Mouse (Mus musculus) forebrain, postnatal 0 days (tissue): ENCODE results near the gene Dlgap4. TPM values are rescaled to one million over a fixed set of nuclear protein-coding genes. Genes with fewer than 3 reads are reported as not detected.

Source experiments
- ATAC-seq: fragments of 200-750 bp; cut with Nextera tagmentation; 2 replicates; pipeline ENCODE4 v1.8.0; 2017; ENCODE audit warnings: mild to moderate bottlenecking, moderate library complexity
- DNase-seq: peaks from one replicate; pipeline ENCODE4 v3.0.0-alpha.2; 2015
- H3K27ac ChIP-seq: fragments of 300-500 bp; sonication (generic); 2 replicates; pipeline ENCODE4 v1.5.1; 2014; ENCODE audit warnings: low read depth, mild to moderate bottlenecking, antibody characterized with exemption, low read length, moderate library complexity, mixed read lengths
- H3K27me3 ChIP-seq: fragments of 300-500 bp; sonication (generic); 2 replicates; pipeline ENCODE4 v1.6.1; 2014; ENCODE audit warnings: mild to moderate bottlenecking, low read length, mixed read lengths; ENCODE audit not compliant: insufficient read depth
- H3K36me3 ChIP-seq: fragments of 300-500 bp; sonication (generic); 2 replicates; pipeline ENCODE4 v1.6.1; 2014; ENCODE audit warnings: mild to moderate bottlenecking, moderate library complexity; ENCODE audit not compliant: insufficient read depth
- H3K4me1 ChIP-seq: fragments of 300-500 bp; sonication (generic); 2 replicates; pipeline ENCODE4 v1.6.1; 2014; ENCODE audit warnings: antibody characterized with exemption; ENCODE audit not compliant: insufficient read depth
- H3K4me2 ChIP-seq: fragments of 300-500 bp; sonication (generic); 2 replicates; pipeline ENCODE4 v1.6.1; 2014; ENCODE audit warnings: low read depth, mild to moderate bottlenecking, moderate library complexity
- H3K4me3 ChIP-seq: fragments of 300-500 bp; sonication (generic); 2 replicates; pipeline ENCODE4 v1.5.1; 2014; ENCODE audit warnings: low read depth, low read length, mixed read lengths
- H3K9ac ChIP-seq: fragments of 300-500 bp; sonication (generic); 2 replicates; pipeline ENCODE4 v1.6.1; 2014; ENCODE audit warnings: mild to moderate bottlenecking
- H3K9me3 ChIP-seq: fragments of 300-500 bp; sonication (generic); 2 replicates; pipeline ENCODE4 v1.6.1; 2016; ENCODE audit warnings: low read length
- CTCF ChIP-seq: sonication (generic); IDR thresholded peaks from 2 replicates; pipeline ENCODE4 v1.5.1; 2016; ENCODE audit warnings: antibody characterized with exemption, control low read depth, low read depth
- WGBS: fragments of 180-500 bp; shearing (Covaris S2); extraction: QIAGEN DNeasy Blood & Tissue Kit; methylation state at CpG from one replicate; pipeline ENCODE4 v1.1.7; 2014; 5-methylcytosine and 5-hydroxymethylcytosine counted together
- polyA plus RNA-seq: library from polyadenylated mRNA; unstranded; fragments of >200 nt; fragmentation: Nextera tagmentation; extraction: Ambion mirVana; gene quantifications from 2 replicates; pipeline ENCODE4 v1.2.1, GENCODE M21; 2015
- total RNA-seq: library from RNA; depleted of rRNA; stranded (reverse); fragments of >200 nt; gene quantifications from 2 replicates; pipeline ENCODE4 v1.2.3, GENCODE M21; 2014

Gene Dlgap4
- total and polyA plus RNA-seq, 2 experiments from 2014 or later = 218 to 354 TPM

DNA sequence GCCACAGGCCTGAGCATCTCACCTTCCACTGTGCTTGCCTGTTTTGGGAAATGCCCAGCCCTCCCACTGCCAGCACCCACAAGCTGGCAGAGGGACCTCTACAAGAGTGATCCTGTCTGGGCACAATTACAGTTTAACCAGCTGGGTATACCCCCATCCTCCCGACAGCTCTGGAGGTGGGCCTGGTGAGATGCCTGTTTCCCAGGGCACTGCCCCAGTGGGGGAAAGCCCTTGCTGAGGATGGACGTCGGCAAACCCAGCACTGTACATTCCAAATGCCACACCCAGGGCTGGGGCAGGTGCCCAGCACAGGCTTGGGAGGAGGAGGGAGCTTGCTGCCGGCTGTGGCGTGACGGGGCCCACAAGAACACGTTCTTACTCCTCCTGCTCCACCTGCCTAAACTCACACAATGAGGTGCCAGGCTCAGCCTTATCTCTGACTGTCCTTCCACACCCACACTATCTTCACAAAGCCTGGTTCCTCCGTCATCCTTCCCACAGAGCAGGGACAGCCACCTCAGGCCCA is 51.6 kb downstream of the Dlgap4 start:
- 45% methylated on average over 8 of the region's 8 CpGs for WGBS
- no peak for TF ChIP-seq CTCF
- Histone ChIP-seq H3K4me1 (peaks cover 34% of the 10 kb centered on the region), H3K4me2 (no peak overlapping the region), H3K9me3 (no peaks in the 10 kb centered on the region), H3K27me3 (no peaks in the 10 kb centered on the region), H3K9ac (no peak overlapping the region), H3K27ac (peak overlapping the region; percentile 70), H3K4me3 (no peak overlapping the region), H3K36me3 (no peaks in the 10 kb centered on the region)
- DNase-seq (peak; percentile 31), ATAC-seq (no peak)

GRCm38 (mm10) chr2:156665620-156666196 is 52.2 kb downstream of the Dlgap4 start:
- Histone ChIP-seq H3K36me3 (no peaks in the 10 kb centered on the region), H3K4me2 (0 out of 2 replicates have a peak overlapping the region, but pooled peaks have one; percentile 17), H3K27ac (peak overlapping the region; percentile 70), H3K9me3 (no peaks in the 10 kb centered on the region), H3K27me3 (no peaks in the 10 kb centered on the region), H3K9ac (no peak overlapping the region), H3K4me3 (no peak overlapping the region), H3K4me1 (peaks cover 34% of the 10 kb centered on the region)
- ATAC-seq = peak; percentile 77
- DNase-seq = peak; percentile 73
- WGBS = 20% methylated on average over 13 of the region's 13 CpGs
- no peak for TF ChIP-seq CTCF

DNA sequence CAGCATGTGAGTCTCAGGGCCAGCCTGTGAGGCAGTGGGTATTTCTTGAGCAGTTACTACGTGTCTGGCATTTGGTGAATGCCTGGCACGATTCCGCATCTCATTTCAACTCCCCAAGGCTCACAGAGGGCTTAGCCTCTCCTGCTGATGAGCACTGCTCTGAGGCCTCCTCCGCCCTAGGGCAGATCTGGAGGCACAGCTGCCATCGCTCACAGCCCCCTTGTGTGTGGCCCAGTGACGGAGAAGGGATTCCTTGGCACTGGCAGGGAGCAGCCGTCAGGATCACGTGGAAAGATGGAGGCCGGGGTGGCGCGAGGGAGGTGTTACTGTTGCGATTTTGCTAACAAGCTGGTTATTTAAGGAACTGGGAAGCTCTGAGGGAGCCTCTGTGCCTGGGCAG is 52.7 kb downstream of the Dlgap4 start:
- peak; percentile 91 for ATAC-seq
- WGBS = 15% methylated on average over 12 of the region's 12 CpGs
- no peak overlapping the region; the same call in 1 of the 2 replicates for H3K9ac ChIP-seq

GRCm38 (mm10) chr2:156667290-156667689 is 53.8 kb downstream of the Dlgap4 start:
- no peak overlapping the region for H3K27ac ChIP-seq
- H3K4me2 ChIP-seq = no peak overlapping the region
- TF ChIP-seq CTCF = no peak
- peaks cover 34% of the 10 kb centered on the region for H3K4me1 ChIP-seq
- no peaks in the 10 kb centered on the region for H3K9me3 ChIP-seq
- DNase-seq (no peak), ATAC-seq (no peak)
- no peak overlapping the region for H3K9ac ChIP-seq
- H3K36me3 ChIP-seq = no peaks in the 10 kb centered on the region
- H3K27me3 ChIP-seq = no peaks in the 10 kb centered on the region
- 73% methylated on average over 5 of the region's 5 CpGs for WGBS
- H3K4me3 ChIP-seq = no peak overlapping the region

More for the DNA sequence above, 52.7 kb downstream of the Dlgap4 start:
- peak overlapping the region; percentile 70 for H3K27ac ChIP-seq
- H3K4me1 ChIP-seq = peaks cover 34% of the 10 kb centered on the region
- H3K27me3 ChIP-seq = no peaks in the 10 kb centered on the region
- TF ChIP-seq CTCF = no peak; the same call in 1 of the 2 replicates
- DNase-seq = peak; percentile 87
- H3K4me3 ChIP-seq = no peak overlapping the region
- H3K36me3 ChIP-seq = no peaks in the 10 kb centered on the region
- peak overlapping the region; percentile 17; the same call in 1 of the 2 replicates for H3K4me2 ChIP-seq
- no peaks in the 10 kb centered on the region for H3K9me3 ChIP-seq

DNA sequence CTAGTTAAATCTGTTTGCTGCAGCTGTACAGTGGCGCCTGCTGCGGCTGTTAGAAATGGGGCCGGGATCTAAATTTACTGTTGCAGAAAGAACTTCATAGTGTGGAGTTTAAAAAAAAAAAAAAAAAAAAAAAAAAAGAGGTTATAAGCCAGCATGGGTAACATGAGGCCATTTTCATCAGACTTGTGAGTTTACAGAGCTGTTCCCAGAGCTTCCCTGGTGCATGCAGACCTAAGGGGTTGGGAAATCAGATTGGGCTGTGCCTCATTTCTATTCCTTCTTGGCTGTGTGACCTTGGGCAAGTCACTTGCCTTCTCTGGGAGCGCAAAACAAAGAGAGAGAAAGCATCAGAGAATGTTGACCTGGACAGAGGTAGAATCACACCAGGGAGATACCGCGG is 55.1 kb downstream of the Dlgap4 start:
- 86% methylated on average over 6 of the region's 6 CpGs for WGBS
- Histone ChIP-seq H3K4me1 (peaks cover 26% of the 10 kb centered on the region), H3K27me3 (no peaks in the 10 kb centered on the region), H3K4me3 (no peak overlapping the region), H3K4me2 (no peak overlapping the region), H3K9me3 (no peaks in the 10 kb centered on the region), H3K36me3 (no peaks in the 10 kb centered on the region), H3K27ac (no peak overlapping the region), H3K9ac (no peak overlapping the region)
- TF ChIP-seq CTCF = no peak
- no peak for DNase-seq
- ATAC-seq = no peak

GRCm38 (mm10) chr2:156673307-156673706 is 59.8 kb downstream of the Dlgap4 start:
- ATAC-seq (peak; percentile 89), DNase-seq (peak; percentile 91)
- Histone ChIP-seq H3K27ac (peak overlapping the region; percentile 73), H3K27me3 (no peaks in the 10 kb centered on the region), H3K9me3 (no peaks in the 10 kb centered on the region), H3K4me2 (no peak overlapping the region), H3K4me1 (no peaks in the 10 kb centered on the region), H3K36me3 (no peaks in the 10 kb centered on the region), H3K9ac (no peak overlapping the region), H3K4me3 (no peak overlapping the region)
- TF ChIP-seq CTCF = no peak
- 50% methylated on average over 10 of the region's 10 CpGs for WGBS

- no peak for TF ChIP-seq CTCF
- Histone ChIP-seq H3K27ac (peak overlapping the region; percentile 73), H3K9me3 (no peaks in the 10 kb centered on the region), H3K36me3 (no peaks in the 10 kb centered on the region), H3K9ac (no peak overlapping the region), H3K27me3 (no peaks in the 10 kb centered on the region), H3K4me1 (no peaks in the 10 kb centered on the region), H3K4me2 (no peak overlapping the region), H3K4me3 (no peak overlapping the region)
- DNase-seq (no peak), ATAC-seq (peak; percentile 19)
- WGBS = 62% methylated on average over 8 of the region's 8 CpGs
These were observed 60.6 kb downstream of the Dlgap4 start for GRCm38 (mm10) chr2:156673881-156674669.
